Comparison of ENCODE assay signal across 12 mouse cellular contexts in genomic region chr6:36880643-36881263, GRCm38 (mm10).
DNase-seq lines count a peak whose midpoint lies in the region; ATAC-seq and TF ChIP-seq lines count a peak whose summit lies in the region.
"Had no signal": no experiment of that assay in that cellular context is flagged by ENCODE, and none has a peak within 500 bp of the region (broad histone marks: within the 10 kb centered on the region; RNA-seq: fewer than 3 reads in every experiment).

No protein-coding gene starts in this region.

- no peaks in the 10 kb centered on the region for H3K9me3 ChIP-seq in embryonic facial prominence, embryonic 14.5 days (ENCODE audit: control insufficient read depth, low read length)
- no peaks in the 10 kb centered on the region for H3K9me3 ChIP-seq in hindbrain, embryonic 13.5 days
- no peaks in the 10 kb centered on the region for H3K9me3 ChIP-seq in midbrain, embryonic 15.5 days
- H3K9me3 ChIP-seq: intestine, embryonic 15.5 days had no signal

- H3K4me1 ChIP-seq in embryonic facial prominence, embryonic 14.5 days (ENCODE audit: control insufficient read depth, insufficient read depth, low read length), result peaks cover 23% of the 10 kb centered on the region
- peaks cover 19% of the 10 kb centered on the region for H3K4me1 ChIP-seq in hindbrain, embryonic 13.5 days (replicated peaks)
- peaks cover 18% of the 10 kb centered on the region; the same call in 1 of the 2 replicates for H3K4me1 ChIP-seq in midbrain, embryonic 15.5 days
- H3K4me1 ChIP-seq: intestine, embryonic 15.5 days had no signal

- H3K4me2 ChIP-seq in embryonic facial prominence, embryonic 14.5 days (ENCODE audit: low read depth, low read length), result peak overlapping the region; percentile 23; the same call in 1 of the 2 replicates
- no peak overlapping the region for H3K4me2 ChIP-seq in hindbrain, embryonic 13.5 days
- no peak overlapping the region for H3K4me2 ChIP-seq in midbrain, embryonic 15.5 days
- H3K4me2 ChIP-seq: intestine, embryonic 15.5 days had no signal

- H3K36me3 ChIP-seq in embryonic facial prominence, embryonic 14.5 days (ENCODE audit: control insufficient read depth, insufficient read depth, low read length), result no peaks in the 10 kb centered on the region
- no peaks in the 10 kb centered on the region for H3K36me3 ChIP-seq in hindbrain, embryonic 13.5 days
- no peaks in the 10 kb centered on the region for H3K36me3 ChIP-seq in midbrain, embryonic 15.5 days (replicated peaks)
- H3K36me3 ChIP-seq: intestine, embryonic 15.5 days had no signal

- no peak overlapping the region for H3K4me3 ChIP-seq in embryonic facial prominence, embryonic 14.5 days (ENCODE audit: low read depth, low read length)
- H3K4me3 ChIP-seq in hindbrain, embryonic 13.5 days, result no peak overlapping the region
- H3K4me3 ChIP-seq in midbrain, embryonic 15.5 days, result no peak overlapping the region
- H3K4me3 ChIP-seq: intestine, embryonic 15.5 days had no signal

- no peak overlapping the region for H3K9ac ChIP-seq in embryonic facial prominence, embryonic 14.5 days (ENCODE audit: low read depth, low read length)
- H3K9ac ChIP-seq in hindbrain, embryonic 13.5 days, result no peak overlapping the region
- H3K9ac ChIP-seq in midbrain, embryonic 15.5 days, result no peak overlapping the region
- H3K9ac ChIP-seq: intestine, embryonic 15.5 days had no signal

- intact Hi-C loops in left cerebral cortex, postnatal 36 days (cut with DNase I), result no loop called here

- H3K27me3 ChIP-seq in embryonic facial prominence, embryonic 14.5 days (replicated peaks; ENCODE audit: control insufficient read depth, insufficient read depth, low read length), result no peaks in the 10 kb centered on the region
- no peaks in the 10 kb centered on the region for H3K27me3 ChIP-seq in hindbrain, embryonic 13.5 days
- no peaks in the 10 kb centered on the region for H3K27me3 ChIP-seq in midbrain, embryonic 15.5 days (replicated peaks)
- H3K27me3 ChIP-seq: intestine, embryonic 15.5 days had no signal

- peak; percentile 90 for DNase-seq in brain, embryonic 14.5 days (ENCODE audit: low read depth)
- peak; percentile 86 for DNase-seq in embryonic facial prominence, embryonic 14.5 days (ENCODE audit: low spot score)
- no peak for DNase-seq in natural killer cell, adult 2 months (ENCODE audit: low spot score in 2 of 2)
- no peak for DNase-seq in thymus, postnatal 0 days (ENCODE audit: low spot score)
- no peak for DNase-seq in left cerebral cortex, postnatal 36 days (ENCODE audit: low spot score in 2 of 2)
- no peak for DNase-seq in kidney, adult 9 months
- DNase-seq: cerebellum, adult 9-11 months; lung, postnatal 36 days; thymus, postnatal 25 days had no signal

- ATAC-seq in embryonic facial prominence, embryonic 14.5 days (ENCODE audit: low read depth), result peak; percentile 85
- peak; percentile 84 for ATAC-seq in hindbrain, embryonic 13.5 days (ENCODE audit: low FRiP score)
- ATAC-seq in midbrain, embryonic 15.5 days (replicated peaks), result peak; percentile 83
- ATAC-seq: intestine, embryonic 15.5 days had no signal

- no peak for TF ChIP-seq POLR2A in brain, embryonic 14.5 days (IDR thresholded peaks at IDR 0.05; ENCODE audit: borderline replicate concordance, extremely low read depth, insufficient read depth, insufficient read length, poor library complexity, severe bottlenecking)

- 16% methylated on average over 7 of the region's 7 CpGs for WGBS in embryonic facial prominence, embryonic 14.5 days
- WGBS in hindbrain, embryonic 13.5 days, result 8% methylated on average over 7 of the region's 7 CpGs
- WGBS in midbrain, embryonic 15.5 days, result 16% methylated on average over 7 of the region's 7 CpGs

- H3K27ac ChIP-seq in embryonic facial prominence, embryonic 14.5 days (replicated peaks; ENCODE audit: low read depth, low read length), result peak overlapping the region; percentile 78
- H3K27ac ChIP-seq in hindbrain, embryonic 13.5 days, result peak overlapping the region; percentile 25; the same call in 1 of the 2 replicates
- peak overlapping the region; percentile 9 for H3K27ac ChIP-seq in midbrain, embryonic 15.5 days
- H3K27ac ChIP-seq: intestine, embryonic 15.5 days had no signal

- TF ChIP-seq CTCF in brain, embryonic 14.5 days (IDR thresholded peaks at IDR 0.05; ENCODE audit: borderline replicate concordance, extremely low read depth, insufficient read depth, insufficient read length), result no peak

Comparison
In these comparisons a context has a peak if more than half of its experiments do, and no peak if none do; other contexts are left out.
1. DNase-seq: peak in brain, embryonic 14.5 days (single experiment) and embryonic facial prominence, embryonic 14.5 days (single experiment); none in natural killer cell, adult 2 months (0 of 2), thymus, postnatal 0 days (single experiment), left cerebral cortex, postnatal 36 days (0 of 2) and kidney, adult 9 months (single experiment).
2. H3K27ac ChIP-seq: peak in every context shown above with its lines; median percentile 78 in embryonic facial prominence, embryonic 14.5 days; 25 in hindbrain, embryonic 13.5 days; 9 in midbrain, embryonic 15.5 days.
3. Peak in every context shown above with its lines, with median percentiles within 50 percentile points of each other: ATAC-seq.